Mouse (Mus musculus) MEL (cell line): ENCODE measurements around the gene Tmem82. TPM values are rescaled to one million over a fixed set of nuclear protein-coding genes. Genes with fewer than 3 reads are reported as not detected.

Experiments
- DNase-seq: peaks from one replicate; pipeline ENCODE4 v3.0.0; 2011; ENCODE audit warnings: low read depth, low spot score
- H3K27ac ChIP-seq: 2 replicates; pipeline ENCODE4 v1.5.1; 2012; ENCODE audit warnings: low read depth, mild to moderate bottlenecking, control low read depth, low read length, moderate library complexity; ENCODE audit not compliant: control insufficient read depth
- H3K27me3 ChIP-seq, 2 experiments: fragments of 150-350 bp in 1 of 2; sonication (generic) in 1 of 2; 2 replicates each; pipeline ENCODE4 v1.6.1; 2012; ENCODE audit warnings: low read length in 2 of 2, mild to moderate bottlenecking in 2 of 2, improper control_type of control experiment in 1 of 2, moderate library complexity in 1 of 2; ENCODE audit not compliant: insufficient read depth in 2 of 2, control insufficient read depth in 1 of 2
- H3K36me3 ChIP-seq, 2 experiments: 2 replicates each; pipeline ENCODE4 v1.6.1; 2012 to 2014; ENCODE audit warnings: low read length in 2 of 2, improper control_type of control experiment in 1 of 2, inconsistent platforms in 1 of 2, mild to moderate bottlenecking in 1 of 2; ENCODE audit not compliant: insufficient read depth in 2 of 2, control insufficient read depth in 1 of 2
- H3K4me1 ChIP-seq, 2 experiments: fragments of 150-350 bp in 1 of 2; sonication (generic) in 1 of 2; 2 replicates each; pipeline ENCODE4 v1.6.1; 2012; ENCODE audit warnings: low read length in 2 of 2, improper control_type of control experiment in 1 of 2, mild to moderate bottlenecking in 1 of 2; ENCODE audit not compliant: insufficient read depth in 2 of 2, control insufficient read depth in 1 of 2
- H3K4me3 ChIP-seq, 2 experiments: fragments of 150-350 bp in 1 of 2; sonication (generic) in 1 of 2; 2 replicates each; pipeline ENCODE4 v1.5.1; 2012; ENCODE audit warnings: low read depth in 2 of 2, low read length in 2 of 2, mild to moderate bottlenecking in 2 of 2, moderate library complexity in 2 of 2, control low read depth in 1 of 2, improper control_type of control experiment in 1 of 2; ENCODE audit not compliant: control insufficient read depth in 1 of 2, insufficient read depth in 1 of 2
- H3K79me2 ChIP-seq: 2 replicates; pipeline ENCODE4 v1.6.1; 2012; ENCODE audit warnings: mild to moderate bottlenecking, low read length, moderate library complexity; ENCODE audit not compliant: control insufficient read depth, poor library complexity, insufficient read depth
- H3K9ac ChIP-seq: 2 replicates; pipeline ENCODE4 v1.6.1; 2012; ENCODE audit warnings: low read depth, mild to moderate bottlenecking, control low read depth, low read length, moderate library complexity; ENCODE audit not compliant: control insufficient read depth, poor library complexity, severe bottlenecking
- H3K9me3 ChIP-seq: fragments of 150-350 bp; sonication (generic); replicated peaks from 2 replicates; pipeline ENCODE4 v1.6.1; 2012; ENCODE audit warnings: mild to moderate bottlenecking, low read length, improper control_type of control experiment, moderate library complexity; ENCODE audit not compliant: insufficient read depth
- BHLHE40 ChIP-seq: IDR thresholded peaks from 2 replicates; pipeline ENCODE4 v1.6.1; 2012; ENCODE audit warnings: low read depth, mild to moderate bottlenecking, inconsistent platforms, low read length, improper control_type of control experiment, borderline replicate concordance
- CHD2 ChIP-seq: IDR thresholded peaks from 2 replicates; pipeline ENCODE4 v1.6.1; 2011; ENCODE audit warnings: low read length, improper control_type of control experiment
- ELF1 ChIP-seq: IDR thresholded peaks from 2 replicates; pipeline ENCODE4 v1.6.1; 2014; ENCODE audit warnings: low read depth, mild to moderate bottlenecking, inconsistent platforms, low read length, improper control_type of control experiment, moderate library complexity
- EP300 ChIP-seq, 2 experiments: IDR thresholded peaks; 2 replicates each; pipeline ENCODE4 v1.6.1; 2011; ENCODE audit warnings: improper control_type of control experiment in 2 of 2, low read length in 2 of 2, low read depth in 1 of 2, mild to moderate bottlenecking in 1 of 2
- GATA1 ChIP-seq: IDR thresholded peaks from 2 replicates; pipeline ENCODE4 v1.6.1; 2011; ENCODE audit warnings: low read depth, low read length, improper control_type of control experiment
- HCFC1 ChIP-seq: IDR thresholded peaks from 2 replicates; pipeline ENCODE4 v1.6.1; 2012; ENCODE audit warnings: low read depth, mild to moderate bottlenecking, inconsistent platforms, low read length, improper control_type of control experiment, moderate library complexity
- KAT2A ChIP-seq: conservative IDR thresholded peaks from 2 replicates; pipeline ENCODE4 v1.6.1; 2012; ENCODE audit warnings: low read depth, low read length, improper control_type of control experiment, inconsistent platforms
- MAFK ChIP-seq: IDR thresholded peaks from 2 replicates; pipeline ENCODE4 v1.6.1; 2011; ENCODE audit warnings: low read depth, mild to moderate bottlenecking, low read length, improper control_type of control experiment, borderline replicate concordance
- MAZ ChIP-seq: IDR thresholded peaks from 2 replicates; pipeline ENCODE4 v1.6.1; 2012; ENCODE audit warnings: low read depth, mild to moderate bottlenecking, inconsistent platforms, low read length, improper control_type of control experiment
- NRF1 ChIP-seq: IDR thresholded peaks from 2 replicates; pipeline ENCODE4 v1.6.1; 2014; ENCODE audit warnings: low read depth, mild to moderate bottlenecking, inconsistent platforms, low read length, improper control_type of control experiment, moderate library complexity; ENCODE audit not compliant: poor library complexity, insufficient read depth, severe bottlenecking
- POLR2A ChIP-seq, 2 experiments: IDR thresholded peaks; 2 replicates each; pipeline ENCODE4 v1.6.1; 2011 to 2012; ENCODE audit warnings: low read length in 2 of 2, mild to moderate bottlenecking in 2 of 2, control low read depth in 1 of 2, improper control_type of control experiment in 1 of 2, low read depth in 1 of 2, moderate library complexity in 1 of 2; ENCODE audit not compliant: control insufficient read depth in 1 of 2, insufficient read depth in 1 of 2, poor library complexity in 1 of 2
- RAD21 ChIP-seq: IDR thresholded peaks from 2 replicates; pipeline ENCODE4 v1.6.1; 2011; ENCODE audit warnings: mild to moderate bottlenecking, low read depth, low read length, improper control_type of control experiment
- RCOR1 ChIP-seq: IDR thresholded peaks from 2 replicates; pipeline ENCODE4 v1.6.1; 2012; ENCODE audit warnings: low read depth, mild to moderate bottlenecking, inconsistent platforms, low read length, improper control_type of control experiment
- SMC3 ChIP-seq: IDR thresholded peaks from 2 replicates; pipeline ENCODE4 v1.6.1; 2011; ENCODE audit warnings: low read depth, low read length, improper control_type of control experiment
- TBP ChIP-seq: IDR thresholded peaks from 2 replicates; pipeline ENCODE4 v1.8.0; 2011; ENCODE audit warnings: low read depth, low read length, improper control_type of control experiment
- USF1 ChIP-seq: IDR thresholded peaks from 2 replicates; pipeline ENCODE4 v1.6.1; 2014; ENCODE audit warnings: low read depth, mild to moderate bottlenecking, inconsistent platforms, low read length, improper control_type of control experiment, moderate library complexity
- ZKSCAN1 ChIP-seq: IDR thresholded peaks from 2 replicates; pipeline ENCODE4 v1.6.1; 2012; ENCODE audit warnings: low read depth, mild to moderate bottlenecking, inconsistent platforms, low read length, improper control_type of control experiment, moderate library complexity
- ZMIZ1 ChIP-seq: IDR thresholded peaks from 2 replicates; pipeline ENCODE4 v1.6.1; 2012; ENCODE audit warnings: low read depth, mild to moderate bottlenecking, inconsistent platforms, low read length, improper control_type of control experiment, moderate library complexity
- ZNF384 ChIP-seq: IDR thresholded peaks from 2 replicates; pipeline ENCODE4 v1.6.1; 2012; ENCODE audit warnings: low read depth, mild to moderate bottlenecking, inconsistent platforms, low read length, improper control_type of control experiment
- polyA plus RNA-seq, 2 experiments: library from polyadenylated mRNA; stranded (reverse) in 1 of 2; unstranded in 1 of 2; fragments of >175 nt in 1 of 2; fragments of >200 nt in 1 of 2; gene quantifications; 2 replicates each; pipeline versions ENCODE4 v1.2.1 to v1.2.4; 2012; ENCODE audit warnings: low replicate concordance in 2 of 2, low read depth in 1 of 2; ENCODE audit not compliant: insufficient read length in 2 of 2, insufficient read depth in 1 of 2, missing spikeins in 1 of 2
- total RNA-seq: library from RNA; depleted of rRNA; stranded (reverse); fragments of 300-350 nt; gene quantifications from 2 replicates; pipeline ENCODE4 v1.2.3, GENCODE M21; 2012

The Tmem82 gene
- total and polyA plus RNA-seq, 3 experiments, result 0.21 TPM; not detected in 2

DNA sequence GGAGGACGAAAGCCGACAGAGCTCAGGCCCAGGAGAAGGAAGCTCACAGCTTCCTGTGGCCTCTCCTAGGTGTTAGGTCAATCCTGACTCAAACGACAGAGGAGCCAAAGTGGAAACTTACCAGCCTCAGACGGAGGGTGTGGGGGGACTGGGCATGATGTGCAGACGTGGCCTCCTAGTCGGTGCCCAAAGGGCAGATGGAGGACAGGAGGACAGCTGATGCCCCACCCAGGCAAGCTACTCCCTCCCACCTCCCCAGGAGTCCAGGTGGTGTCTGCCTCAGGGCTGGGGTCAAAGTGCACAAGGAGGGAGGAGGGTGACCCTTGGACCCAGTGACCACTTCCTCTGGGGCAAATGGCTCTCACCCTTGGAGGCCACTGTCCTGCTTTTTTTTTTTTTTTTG is 47.1 kb downstream of the Tmem82 start:
- H3K4me1 ChIP-seq, result no peaks in the 10 kb centered on the region
- no peak overlapping the region for H3K27ac ChIP-seq
- TF ChIP-seq USF1, result no peak
- TF ChIP-seq GATA1, result no peak
- no peak for TF ChIP-seq POLR2A (IDR thresholded peaks at IDR 0.05; ENCODE audit: control insufficient read depth in 1 of 2, insufficient read depth in 1 of 2, low read depth in 1 of 2, low read length in 2 of 2, poor library complexity in 1 of 2)
- H3K9me3 ChIP-seq, result no peaks in the 10 kb centered on the region
- no peak overlapping the region for H3K4me3 ChIP-seq
- no peak for DNase-seq
- no peaks in the 10 kb centered on the region for H3K36me3 ChIP-seq
- H3K27me3 ChIP-seq, result peaks cover 2 to 5% of the 10 kb centered on the region in 2 experiments
- H3K9ac ChIP-seq, result no peak overlapping the region
- no peaks in the 10 kb centered on the region for H3K79me2 ChIP-seq

DNA sequence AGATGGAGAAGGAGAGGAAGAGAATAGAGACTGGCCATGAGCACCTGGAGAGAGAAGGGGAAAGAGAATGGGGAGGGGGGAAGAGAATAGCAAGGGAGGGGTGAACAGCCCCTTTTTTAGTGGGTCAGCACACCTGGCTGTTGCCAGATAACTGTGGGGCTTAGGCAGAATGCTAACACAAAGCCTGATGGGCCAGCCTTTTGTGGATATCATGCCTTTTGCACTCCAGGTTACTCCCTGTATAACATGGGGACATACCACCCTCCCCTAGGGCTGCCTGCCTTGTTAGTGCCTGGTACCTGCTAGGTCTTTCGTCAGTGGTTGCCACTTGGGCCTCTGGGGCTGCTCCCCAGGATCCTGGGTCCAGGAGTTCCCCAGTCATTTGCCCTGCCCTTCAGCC is 47.6 kb downstream of the Tmem82 start:
- no peaks in the 10 kb centered on the region for H3K4me1 ChIP-seq
- no peaks in the 10 kb centered on the region for H3K36me3 ChIP-seq
- no peak for DNase-seq
- H3K9me3 ChIP-seq, result no peaks in the 10 kb centered on the region
- no peak overlapping the region for H3K9ac ChIP-seq
- TF ChIP-seq RAD21 (no peak), POLR2A (IDR thresholded peaks at IDR 0.05; ENCODE audit: control insufficient read depth in 1 of 2, insufficient read depth in 1 of 2, low read depth in 1 of 2, low read length in 2 of 2, poor library complexity in 1 of 2) (no peak), ZMIZ1 (no peak), KAT2A (no peak), HCFC1 (no peak), SMC3 (no peak), EP300 (IDR thresholded peaks at IDR 0.05; ENCODE audit: low read depth in 1 of 2, low read length in 2 of 2) (no peak), RCOR1 (no peak), NRF1 (no peak), MAFK (no peak), BHLHE40 (no peak), ELF1 (no peak), ZKSCAN1 (no peak), ZNF384 (no peak), TBP (no peak), USF1 (no peak), CHD2 (no peak), MAZ (no peak)
- H3K4me3 ChIP-seq, result no peak overlapping the region
- no peaks in the 10 kb centered on the region for H3K79me2 ChIP-seq
- peaks cover 2 to 5% of the 10 kb centered on the region in 2 experiments for H3K27me3 ChIP-seq
- no peak overlapping the region for H3K27ac ChIP-seq
